ENCODE assay signal across 15 mouse cellular contexts in the genomic region with DNA sequence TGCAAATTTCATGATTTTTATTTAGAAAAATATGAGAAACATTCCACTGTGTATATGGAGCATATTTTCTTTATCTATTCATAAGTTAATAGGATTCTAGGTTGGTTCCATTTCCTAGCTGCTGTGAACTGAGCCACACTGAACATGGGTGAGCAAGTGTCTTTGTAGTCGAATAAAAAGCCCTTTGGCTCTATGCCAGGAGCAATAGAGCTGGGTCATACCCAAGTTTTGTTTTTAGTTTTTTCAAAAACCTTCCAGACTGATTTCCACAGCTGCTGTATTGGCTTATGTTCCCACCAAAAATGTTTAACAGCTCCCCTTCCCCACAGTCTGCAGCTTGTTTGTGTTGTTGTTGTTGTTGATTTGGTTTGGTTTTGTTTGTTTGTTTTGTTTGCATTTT.
A peak's percentile ranks its signal among the peaks of the same experiment; 100 is the strongest.
DNase-seq lines count a peak whose midpoint lies in the region; ATAC-seq and TF ChIP-seq lines count a peak whose summit lies in the region.
"Had no signal": no experiment of that assay in that cellular context is flagged by ENCODE, and none has a peak within 500 bp of the region (broad histone marks: within the 10 kb centered on the region; RNA-seq: fewer than 3 reads in every experiment).

No protein-coding gene starts in this region.

- no peaks in the 10 kb centered on the region for H3K9me3 ChIP-seq in midbrain, postnatal 0 days (ENCODE audit: low read length)
- H3K9me3 ChIP-seq in midbrain, embryonic 16.5 days (replicated peaks; ENCODE audit: control insufficient read depth, low read length, poor library complexity, severe bottlenecking) = no peaks in the 10 kb centered on the region
- H3K9me3 ChIP-seq: limb, embryonic 13.5 days; neural tube, embryonic 15.5 days had no signal

- DNase-seq in adrenal gland, postnatal 10 days = peak; percentile 23
- no peak for DNase-seq in adrenal gland, postnatal 36 days
- DNase-seq in heart, adult 18-20 months = peak; percentile 1 to 15
- DNase-seq in heart, adult 11 months = no peak
- DNase-seq in layer of hippocampus, postnatal 10 days (ENCODE audit: low spot score in 2 of 2) = peak; percentile 9 to 13
- no peak for DNase-seq in layer of hippocampus, adult 9-10 months (ENCODE audit: low spot score)
- peak; percentile 59 for DNase-seq in midbrain, postnatal 0 days (ENCODE audit: low spot score)
- DNase-seq: adrenal gland, postnatal 25 days; cerebellum, adult 18-20 months; layer of hippocampus, postnatal 36 days; right cerebral cortex, postnatal 14 days had no signal

- H3K4me3 ChIP-seq in midbrain, postnatal 0 days (ENCODE audit: low read depth, low read length) = no peak overlapping the region
- H3K4me3 ChIP-seq in midbrain, embryonic 16.5 days (ENCODE audit: low read depth, low read length) = no peak overlapping the region
- H3K4me3 ChIP-seq: limb, embryonic 13.5 days; neural tube, embryonic 15.5 days had no signal

- 21% methylated on average over 1 of the region's 1 CpGs for WGBS in midbrain, postnatal 0 days
- WGBS in midbrain, embryonic 16.5 days = 25% methylated on average over 1 of the region's 1 CpGs

- H3K27ac ChIP-seq in midbrain, postnatal 0 days (ENCODE audit: low read depth, low read length) = no peak overlapping the region
- H3K27ac ChIP-seq in midbrain, embryonic 16.5 days (ENCODE audit: low read length) = no peak overlapping the region
- H3K27ac ChIP-seq: limb, embryonic 13.5 days; neural tube, embryonic 15.5 days had no signal

- no peak overlapping the region for H3K4me2 ChIP-seq in midbrain, postnatal 0 days (ENCODE audit: low read depth, low read length, poor library complexity, severe bottlenecking)
- no peak overlapping the region for H3K4me2 ChIP-seq in midbrain, embryonic 16.5 days (ENCODE audit: low read length)
- H3K4me2 ChIP-seq: limb, embryonic 13.5 days; neural tube, embryonic 15.5 days had no signal

- H3K36me3 ChIP-seq in midbrain, postnatal 0 days (ENCODE audit: insufficient read depth, low read length) = no peaks in the 10 kb centered on the region
- H3K36me3 ChIP-seq in midbrain, embryonic 16.5 days (ENCODE audit: control insufficient read depth, insufficient read depth, low read length) = no peaks in the 10 kb centered on the region
- H3K36me3 ChIP-seq: limb, embryonic 13.5 days; neural tube, embryonic 15.5 days had no signal

- TF ChIP-seq CTCF in midbrain, postnatal 0 days (IDR thresholded peaks at IDR 0.05) = no peak

- H3K4me1 ChIP-seq in midbrain, postnatal 0 days (ENCODE audit: insufficient read depth, low read length) = no peaks in the 10 kb centered on the region
- no peaks in the 10 kb centered on the region for H3K4me1 ChIP-seq in midbrain, embryonic 16.5 days (ENCODE audit: control insufficient read depth, insufficient read depth, low read length)
- H3K4me1 ChIP-seq: limb, embryonic 13.5 days; neural tube, embryonic 15.5 days had no signal

- H3K27me3 ChIP-seq in midbrain, postnatal 0 days (ENCODE audit: insufficient read depth, low read length) = no peaks in the 10 kb centered on the region
- H3K27me3 ChIP-seq in midbrain, embryonic 16.5 days (ENCODE audit: control insufficient read depth, insufficient read depth, low read depth, low read length) = no peaks in the 10 kb centered on the region
- H3K27me3 ChIP-seq: limb, embryonic 13.5 days; neural tube, embryonic 15.5 days had no signal

- H3K9ac ChIP-seq in midbrain, postnatal 0 days (replicated peaks; ENCODE audit: low read length, poor library complexity, severe bottlenecking) = no peak overlapping the region
- no peak overlapping the region for H3K9ac ChIP-seq in midbrain, embryonic 16.5 days (ENCODE audit: low read depth, low read length)
- H3K9ac ChIP-seq: limb, embryonic 13.5 days; neural tube, embryonic 15.5 days had no signal

- no peak for ATAC-seq in midbrain, postnatal 0 days (ENCODE audit: low FRiP score)
- ATAC-seq in midbrain, embryonic 16.5 days = no peak
- ATAC-seq: intestine, postnatal 0 days had no signal

Comparison
In these comparisons a context has a peak if more than half of its experiments do, and no peak if none do; other contexts are left out.
1. DNase-seq: peak in adrenal gland, postnatal 10 days (single experiment), heart, adult 18-20 months (2 of 2), layer of hippocampus, postnatal 10 days (2 of 2) and midbrain, postnatal 0 days (single experiment); none in adrenal gland, postnatal 36 days (0 of 2), heart, adult 11 months (single experiment) and layer of hippocampus, adult 9-10 months (single experiment).